Mouse (Mus musculus): ENCODE data around the gene Plpp1.

The Plpp1 gene

GRCm38 (mm10) chr13:112811708-112812403, 11.3 kb downstream of the Plpp1 start:
- no peak for DNase-seq (ENCODE audit: low spot score in 2 of 2)

- no peak for DNase-seq (ENCODE audit: low spot score in 2 of 2)
These were observed 15.4 kb downstream of the Plpp1 start for GRCm38 (mm10) chr13:112815996-112816395.

GRCm38 (mm10) chr13:112818125-112818524, 17.5 kb downstream of the Plpp1 start:
- DNase-seq (ENCODE audit: low spot score in 2 of 2), result no peak

GRCm38 (mm10) chr13:112822413-112822812, 21.8 kb downstream of the Plpp1 start:
- DNase-seq (ENCODE audit: low spot score in 2 of 2), result no peak

- no peak for DNase-seq (ENCODE audit: low spot score in 2 of 2)
These were observed 22.8 kb downstream of the Plpp1 start for GRCm38 (mm10) chr13:112823236-112823910.

- DNase-seq (ENCODE audit: low spot score in 2 of 2), result no peak
These were observed 23.5 kb downstream of the Plpp1 start for GRCm38 (mm10) chr13:112823911-112824648.

GRCm38 (mm10) chr13:112825479-112825878, 24.9 kb downstream of the Plpp1 start:
- no peak for DNase-seq (ENCODE audit: low spot score in 2 of 2)

GRCm38 (mm10) chr13:112829619-112830018, 29.0 kb downstream of the Plpp1 start:
- no peak for DNase-seq (ENCODE audit: low spot score in 2 of 2)

DNA sequence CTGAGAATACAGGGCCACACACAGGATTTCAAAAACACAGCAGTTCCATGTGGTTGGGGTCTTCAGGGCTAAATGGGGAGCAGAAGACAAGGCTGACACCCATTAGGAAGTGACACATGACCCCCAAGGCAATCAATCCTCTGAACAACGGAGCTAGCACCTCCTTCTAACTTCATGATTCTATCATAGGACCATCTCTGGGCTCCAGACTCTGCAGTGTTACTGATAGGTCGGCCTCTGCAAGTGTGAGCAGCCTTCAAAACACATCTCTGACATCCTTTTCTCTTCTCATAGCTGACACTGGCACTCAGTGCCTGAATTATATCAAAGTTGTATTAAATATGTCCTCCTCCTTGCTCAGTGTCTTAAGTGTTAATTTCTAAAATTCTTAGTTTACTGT, 32.0 kb downstream of the Plpp1 start:
- no peak for DNase-seq (ENCODE audit: low spot score in 2 of 2)

DNA sequence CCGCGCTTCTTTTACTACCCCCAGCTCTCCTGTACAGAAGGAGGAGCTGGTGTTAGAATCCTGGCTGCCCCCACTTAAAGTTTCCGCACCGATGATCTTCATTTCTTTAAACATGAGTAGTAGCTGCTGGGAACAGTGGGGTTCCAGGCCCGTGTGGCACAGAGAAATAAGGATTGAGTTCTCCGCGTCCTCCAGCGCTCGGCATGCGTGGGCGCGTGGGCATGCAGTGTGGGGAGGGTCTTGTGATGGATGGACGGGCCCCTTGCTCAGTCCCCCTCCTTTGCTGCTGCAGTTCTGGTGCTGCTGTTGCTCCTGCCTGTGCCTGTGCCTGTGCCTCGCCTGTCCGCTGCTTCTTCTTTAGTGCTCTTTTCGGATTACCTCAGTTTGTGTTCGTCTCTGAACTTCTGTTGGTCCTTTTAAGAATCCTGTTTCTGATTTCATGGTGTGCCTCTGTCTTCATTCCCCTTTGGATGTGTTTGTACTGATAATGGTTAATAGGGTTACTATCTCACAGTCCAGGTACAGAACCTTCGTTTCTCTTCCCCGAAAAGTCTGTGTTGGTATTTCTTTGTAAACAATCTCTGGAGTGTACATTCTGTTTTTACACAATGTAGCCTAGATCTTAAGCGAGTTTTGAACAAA, 32.8 kb downstream of the Plpp1 start:
- DNase-seq (ENCODE audit: low spot score in 2 of 2), result no peak

GRCm38 (mm10) chr13:112833895-112834263, 33.3 kb downstream of the Plpp1 start:
- DNase-seq (ENCODE audit: low spot score in 2 of 2), result no peak

DNA sequence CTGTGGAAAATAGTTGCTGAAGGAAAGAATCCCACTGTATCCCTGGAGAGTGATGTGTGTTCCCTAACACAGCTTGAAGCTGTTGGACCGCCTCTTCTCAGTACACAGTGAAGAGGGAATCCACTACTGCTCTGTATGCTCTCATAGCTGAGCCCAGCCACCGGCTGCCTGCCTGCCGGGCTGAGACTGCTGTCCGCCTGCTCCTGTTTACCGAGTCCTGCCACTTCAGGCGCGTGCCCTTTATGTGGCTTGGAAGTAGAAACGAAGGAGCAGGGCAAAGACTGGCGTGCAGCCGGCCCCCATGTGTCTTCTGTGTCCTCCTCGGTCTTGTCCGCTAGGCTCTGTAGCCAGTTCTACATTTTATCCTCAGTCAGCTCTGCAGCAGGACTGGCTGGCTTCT, 34.5 kb downstream of the Plpp1 start:
- no peak for DNase-seq (ENCODE audit: low spot score in 2 of 2)

DNA sequence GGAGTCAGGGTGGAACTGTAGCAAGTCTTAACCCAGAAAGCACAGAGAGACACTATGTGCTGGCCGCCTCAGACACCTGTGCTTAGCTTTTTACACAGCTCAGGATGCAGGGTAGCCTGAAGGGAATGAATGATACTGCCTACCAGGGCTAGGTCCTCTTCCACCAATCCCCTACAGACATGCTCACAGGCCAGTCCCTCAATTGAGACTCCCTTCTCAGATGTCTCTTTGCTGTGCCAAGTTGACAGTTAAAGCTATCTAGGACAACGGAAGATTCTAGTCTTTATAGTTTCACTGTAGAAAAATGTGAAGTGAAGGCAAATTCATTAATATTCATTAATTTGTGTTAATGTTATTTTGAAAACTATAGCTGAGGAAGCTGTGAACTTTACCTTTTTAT, 36.4 kb downstream of the Plpp1 start:
- DNase-seq (ENCODE audit: low spot score in 2 of 2), result no peak

- DNase-seq (ENCODE audit: low spot score in 2 of 2), result no peak
These were observed 37.1 kb downstream of the Plpp1 start for GRCm38 (mm10) chr13:112837621-112838155.

DNA sequence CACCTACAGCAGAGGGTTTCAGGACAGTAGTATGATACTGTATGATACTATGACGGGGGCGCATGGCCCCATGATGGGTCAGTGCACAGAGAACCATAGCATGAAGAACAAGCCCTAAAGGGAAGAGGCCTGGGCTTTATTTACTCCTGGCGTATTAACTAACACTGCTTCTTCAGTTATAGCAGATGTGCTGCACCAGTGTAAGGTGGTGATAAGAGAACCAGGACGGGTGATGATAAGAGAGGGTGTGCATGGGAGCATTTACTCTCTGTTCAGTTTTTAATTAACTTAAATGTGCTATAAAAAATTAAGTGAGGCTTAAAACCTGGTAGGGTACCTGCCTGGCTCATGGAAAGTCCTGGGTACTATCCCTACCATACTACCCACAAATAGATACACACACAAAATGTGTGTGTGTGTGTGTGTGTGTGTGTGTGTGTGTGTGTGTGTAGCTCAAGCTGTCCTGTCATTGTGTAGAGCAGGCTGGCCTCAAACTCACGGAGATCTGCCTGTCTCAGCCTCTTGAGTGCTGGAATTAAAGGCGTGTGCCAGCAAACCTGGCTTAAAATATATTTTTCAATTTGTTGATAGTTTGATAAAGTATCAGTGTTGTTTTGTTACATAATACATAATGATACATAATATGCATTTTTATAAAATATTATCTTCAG, 38.1 kb downstream of the Plpp1 start:
- DNase-seq (ENCODE audit: low spot score in 2 of 2), result no peak

GRCm38 (mm10) chr13:112840241-112841087, 39.9 kb downstream of the Plpp1 start:
- no peak for DNase-seq (ENCODE audit: low spot score in 2 of 2)

- no peak for DNase-seq (ENCODE audit: low spot score in 2 of 2)
These were observed 45.3 kb downstream of the Plpp1 start for GRCm38 (mm10) chr13:112845931-112846330.

DNA sequence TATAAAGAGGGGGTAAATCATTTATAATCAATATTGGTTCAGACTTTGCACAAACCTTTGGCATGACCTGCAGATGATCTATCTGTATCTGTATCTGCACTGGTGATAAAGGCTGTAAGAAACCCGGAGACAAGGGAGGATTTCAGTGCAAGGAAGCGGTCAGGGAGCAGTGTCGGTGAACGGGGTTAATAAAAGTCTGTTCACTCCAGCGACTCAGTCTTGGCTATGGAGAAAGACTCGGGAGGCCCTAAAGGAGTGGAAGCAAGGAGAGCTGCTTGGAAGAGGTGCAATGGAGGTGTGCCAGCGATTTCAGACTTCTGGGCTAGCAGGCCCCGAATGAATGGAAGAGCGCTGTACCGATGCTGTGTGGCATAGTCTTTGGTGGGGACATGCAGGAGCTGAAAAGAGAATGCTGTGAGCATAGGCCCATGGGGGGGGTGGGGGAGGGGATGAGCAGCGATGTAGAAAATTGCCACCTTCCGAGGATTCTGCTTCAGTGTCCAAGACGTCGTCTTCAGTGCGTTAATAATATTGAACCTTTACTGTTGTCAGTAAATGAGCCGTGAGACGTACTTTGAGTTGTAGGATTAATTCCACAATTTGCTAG, 53.2 kb downstream of the Plpp1 start:
- DNase-seq (ENCODE audit: low spot score in 2 of 2), result no peak

- no peak for DNase-seq (ENCODE audit: low spot score in 2 of 2)
These were observed 53.8 kb downstream of the Plpp1 start for GRCm38 (mm10) chr13:112854402-112854801.

DNA sequence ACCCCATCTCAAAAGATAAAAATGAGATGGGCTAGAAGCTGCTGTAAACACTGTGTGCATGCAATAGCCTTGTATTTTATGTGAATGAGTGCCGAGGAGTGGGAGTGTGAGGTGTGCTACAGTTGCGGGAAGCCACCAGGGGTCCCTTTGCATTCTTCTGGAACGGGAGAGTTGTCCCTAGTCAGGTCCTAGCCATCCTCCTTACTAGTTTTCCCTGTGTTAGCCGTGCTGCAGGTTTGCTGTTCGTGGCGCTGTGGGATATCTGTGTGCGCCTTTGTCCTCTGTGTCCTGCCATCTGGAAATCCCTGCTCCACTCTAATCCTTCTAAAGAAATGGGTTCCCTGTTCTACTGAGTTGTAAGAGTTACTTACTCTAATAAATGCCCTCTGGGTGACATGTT, 57.3 kb downstream of the Plpp1 start:
- DNase-seq (ENCODE audit: low spot score in 2 of 2), result no peak

Measured in heart, adult 9 months (tissue).